Mouse (Mus musculus) CD4-positive naive resting alpha-beta T cell, adult 57 days (primary cell): Measurements from ENCODE around the gene H2-M10.2. TPM values are rescaled to one million over a fixed set of nuclear protein-coding genes. Genes with fewer than 3 reads are reported as not detected.

Experiments used
- total RNA-seq: library from RNA; stranded (reverse); gene quantifications from one replicate; pipeline ENCODE4 v1.2.4, GENCODE M21; 2023

The H2-M10.2 gene
- total RNA-seq: not detected

DNA sequence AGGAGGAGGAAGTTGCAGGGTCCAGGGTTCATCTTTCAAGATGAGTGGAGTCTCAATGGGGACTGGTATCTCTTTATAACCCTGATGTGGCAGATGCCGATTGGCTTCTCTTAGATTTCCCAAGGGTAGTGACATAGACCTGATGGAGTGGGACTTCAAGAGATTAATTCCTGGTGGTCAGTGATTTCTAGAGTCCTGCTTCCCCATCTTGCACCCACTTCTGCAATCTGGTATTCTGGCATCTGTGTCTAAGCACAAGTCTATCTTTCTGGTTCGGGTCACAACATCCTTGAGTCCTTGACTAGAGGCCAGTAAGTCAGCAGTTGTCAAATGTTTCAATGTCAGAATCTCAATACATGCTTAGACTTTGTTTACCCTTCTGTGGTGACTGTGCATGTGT lies at the start of gene H2-M10.2:
Gene H2-M10.2, minus strand, starts transcription at position 101 of the 400 bp plus-strand sequence.

DNA sequence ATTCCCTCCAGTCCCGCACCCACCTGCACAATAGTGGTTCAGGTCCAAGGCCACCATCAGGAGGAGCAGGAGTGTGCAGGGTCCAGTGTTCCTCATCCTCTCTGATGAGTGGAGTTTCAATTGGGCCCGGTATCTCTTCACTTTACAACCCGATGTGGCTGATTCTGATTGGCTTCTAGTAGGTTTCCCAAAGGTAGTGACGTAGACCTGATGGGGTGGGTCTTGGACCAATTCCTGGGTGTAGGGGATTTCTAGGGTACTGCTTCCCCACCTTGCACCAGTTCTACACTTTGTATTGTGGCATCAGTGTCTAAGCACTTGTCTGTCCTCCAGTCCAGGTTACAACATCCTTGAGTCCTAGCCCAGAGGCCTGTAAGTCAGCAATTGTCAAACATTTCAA lies 39.8 kb upstream of the H2-M10.2 start, which contains the start of gene H2-M10.1:
Gene H2-M10.1, minus strand, starts transcription at position 101 of the 400 bp plus-strand sequence.

DNA sequence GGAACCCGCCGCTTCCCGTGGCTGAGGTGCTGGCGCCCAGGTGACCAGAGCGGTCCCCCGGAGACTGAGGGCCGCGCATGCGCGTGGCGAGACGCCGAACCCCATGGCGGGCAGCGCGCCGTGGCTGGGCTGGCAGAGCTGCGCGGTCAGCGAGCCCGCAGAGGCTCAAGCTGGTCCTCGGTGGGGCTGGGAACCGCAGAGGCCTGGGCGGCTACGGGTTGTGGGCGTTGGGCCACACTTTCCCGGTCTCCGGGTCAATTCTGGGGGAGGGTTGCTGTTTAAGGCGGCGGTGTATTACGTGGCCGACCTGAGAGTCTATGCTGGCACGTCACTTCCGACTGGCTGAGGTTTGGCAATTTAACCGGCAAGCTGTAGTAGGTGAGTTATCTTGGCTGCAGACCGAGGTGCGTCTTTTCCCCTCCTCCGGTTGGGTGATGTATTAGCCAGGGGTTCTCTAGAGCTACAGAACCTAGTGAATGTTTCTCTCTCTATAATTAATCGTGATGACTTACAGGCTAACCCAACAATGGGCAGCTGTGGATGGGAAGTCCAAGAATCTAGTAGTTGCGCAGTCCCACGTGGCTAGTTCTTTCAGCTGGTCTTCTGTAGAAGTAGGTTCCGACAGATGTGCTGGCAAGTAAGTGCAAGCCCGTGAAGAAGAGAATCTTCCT lies 14.6 kb downstream of the H2-M10.2 start, which contains the start of gene Trim39:
Gene Trim39, minus strand, starts transcription at position 662 of the 671 bp plus-strand sequence.

DNA sequence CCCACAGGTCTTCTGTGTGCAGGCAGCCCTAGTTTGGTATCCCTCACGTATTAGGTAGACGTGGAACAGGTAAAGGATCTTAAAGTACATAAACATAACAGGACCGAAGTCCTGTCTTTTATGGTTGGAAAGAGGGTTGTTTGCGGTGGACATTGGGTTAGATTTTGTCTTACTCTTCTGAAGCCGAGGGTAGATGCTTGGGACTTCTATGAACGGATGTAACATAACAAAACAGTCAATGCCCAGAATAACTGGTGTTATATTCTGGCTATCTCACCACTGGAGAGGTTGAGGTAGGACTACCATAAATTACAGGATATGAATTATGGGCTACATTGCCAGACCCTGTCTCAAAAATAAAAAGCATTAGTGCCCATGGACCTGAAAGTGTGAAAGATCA lies 28.3 kb downstream of the H2-M10.2 start, which contains the start of gene Rpp21:
Gene Rpp21, minus strand, starts transcription at position 101 of the 400 bp plus-strand sequence.

Other genes starting within 250 kb of the H2-M10.2 start
- gene H2-T22, start 243.7 kb downstream of the H2-M10.2 start, total RNA-seq: 187 TPM
- 1.3 TPM for gene Gm6034, start 243.5 kb downstream of the H2-M10.2 start, total RNA-seq
- gene Gm11127, start 228.1 kb downstream of the H2-M10.2 start, total RNA-seq: 87.5 TPM
- 10.8 TPM for gene Gm19684, start 164.8 kb downstream of the H2-M10.2 start, total RNA-seq
- gene Gm7030, start 157.1 kb downstream of the H2-M10.2 start, total RNA-seq: 15.3 TPM
- gene Gm8909, start 118.0 kb downstream of the H2-M10.2 start, total RNA-seq: not detected
- 1.2 TPM for gene H2-T3, start 96.2 kb downstream of the H2-M10.2 start, total RNA-seq
- 86.3 TPM for gene Rpp21, start 28.4 kb downstream of the H2-M10.2 start, total RNA-seq
- 85.3 TPM for gene Trim39, start 14.2 kb downstream of the H2-M10.2 start, total RNA-seq
- gene H2-M10.1, start 39.7 kb upstream of the H2-M10.2 start, total RNA-seq: not detected
- gene H2-M10.3, start 81.9 kb upstream of the H2-M10.2 start, total RNA-seq: not detected
- not detected for gene H2-M10.4, start 175.8 kb upstream of the H2-M10.2 start, total RNA-seq